Mouse (Mus musculus) C2C12 (cell line): Measurements from ENCODE around the gene Wbp2nl. TPM values are rescaled to one million over a fixed set of nuclear protein-coding genes. Genes with fewer than 3 reads are reported as not detected.

Experiments
- H3K27me3 ChIP-seq: one replicate; pipeline ENCODE4 v1.6.1; 2011; ENCODE audit not compliant: control insufficient read depth, insufficient read depth, insufficient read length
- H3K36me3 ChIP-seq: one replicate; pipeline ENCODE4 v1.6.1; 2011; ENCODE audit not compliant: control insufficient read depth, insufficient read depth
- H3K4me3 ChIP-seq: one replicate; pipeline ENCODE4 v1.5.1; 2011; ENCODE audit warnings: mild to moderate bottlenecking, control low read depth; ENCODE audit not compliant: poor library complexity, insufficient read depth, severe bottlenecking
- H3K79me2 ChIP-seq: one replicate; pipeline ENCODE4 v1.6.1; 2011; ENCODE audit not compliant: control insufficient read depth, insufficient read depth
- H3K79me3 ChIP-seq: one replicate; pipeline ENCODE4 v1.6.1; 2011; ENCODE audit warnings: low read depth, control low read depth
- H3ac ChIP-seq: one replicate; pipeline ENCODE3; 2011; ENCODE audit warnings: low read depth; ENCODE audit not compliant: control insufficient read depth, insufficient read length
- CEBPB ChIP-seq: IDR thresholded peaks from one replicate; pipeline ENCODE4 v1.6.1; 2011; ENCODE audit warnings: low read depth, mild to moderate bottlenecking, control low read depth, moderate library complexity
- CTCF ChIP-seq: IDR thresholded peaks from one replicate; pipeline ENCODE4 v1.5.1; 2011; ENCODE audit not compliant: control insufficient read depth, insufficient read depth, insufficient read length
- FOSL1 ChIP-seq: IDR thresholded peaks from one replicate; pipeline ENCODE4 v1.8.0; 2011; ENCODE audit warnings: mild to moderate bottlenecking, low read length; ENCODE audit not compliant: poor library complexity, insufficient read depth, severe bottlenecking
- MAX ChIP-seq: IDR thresholded peaks from one replicate; pipeline ENCODE4 v1.6.1; 2011; ENCODE audit warnings: mild to moderate bottlenecking, control low read depth
- MYOD1 ChIP-seq: IDR thresholded peaks from one replicate; pipeline ENCODE4 v1.6.1; 2011; ENCODE audit warnings: low read depth; ENCODE audit not compliant: control insufficient read depth, insufficient read length
- MYOG ChIP-seq: IDR thresholded peaks from one replicate; pipeline ENCODE4 v1.6.1; 2011; ENCODE audit not compliant: control insufficient read depth, insufficient read length; ENCODE audit errors: extremely low read depth
- USF1 ChIP-seq: IDR thresholded peaks from one replicate; pipeline ENCODE4 v1.6.1; 2011; ENCODE audit warnings: low read depth, mild to moderate bottlenecking, control low read depth, moderate library complexity
- polyA plus RNA-seq: library from polyadenylated mRNA; unstranded; fragments of >200 nt; fragmentation: generic; extraction: Trizol; gene quantifications from one replicate; pipeline ENCODE4 v1.2.1, GENCODE M21; 2012; ENCODE audit warnings: missing spikeins

The Wbp2nl gene
- polyA plus RNA-seq, 1 experiment = not detected

GRCm38 (mm10) chr15:82293271-82293711, 5.5 kb upstream of the Wbp2nl start:
- TF ChIP-seq CEBPB (no peak), CTCF (no peak), MYOD1 (no peak), MYOG (no peak)
- no peak overlapping the region for H3ac ChIP-seq
- no peaks in the 10 kb centered on the region for H3K79me2 ChIP-seq
- H3K79me3 ChIP-seq = no peaks in the 10 kb centered on the region
- no peaks in the 10 kb centered on the region for H3K36me3 ChIP-seq
- peaks cover 49% of the 10 kb centered on the region for H3K27me3 ChIP-seq
- no peak overlapping the region for H3K4me3 ChIP-seq

GRCm38 (mm10) chr15:82294059-82294458, 4.7 kb upstream of the Wbp2nl start:
- Histone ChIP-seq H3ac (no peak overlapping the region), H3K79me2 (no peaks in the 10 kb centered on the region), H3K36me3 (no peaks in the 10 kb centered on the region), H3K27me3 (peaks cover 55% of the 10 kb centered on the region), H3K4me3 (no peak overlapping the region), H3K79me3 (no peaks in the 10 kb centered on the region)
- TF ChIP-seq MYOG (no peak), FOSL1 (no peak), CTCF (no peak), USF1 (no peak), MAX (no peak), CEBPB (no peak), MYOD1 (no peak)

DNA sequence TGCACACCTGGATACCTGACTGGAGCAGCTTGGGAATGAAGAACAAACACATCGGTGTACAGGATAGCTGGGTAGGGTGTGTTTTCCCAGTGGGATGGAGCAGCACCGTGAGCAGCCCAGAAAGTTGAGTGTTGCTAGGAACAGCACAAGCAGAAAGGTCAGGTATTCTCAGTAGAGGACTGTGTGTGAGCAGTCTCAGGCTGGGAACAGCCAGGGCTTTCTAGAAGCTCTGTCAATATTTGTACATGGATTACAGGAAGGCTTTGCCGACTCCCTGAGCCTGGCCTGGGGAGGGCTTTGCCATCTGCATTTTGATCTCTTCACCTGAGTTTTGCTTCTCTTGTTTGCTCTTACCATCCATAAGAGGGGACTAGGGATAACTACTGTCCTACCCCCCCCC, 8.4 kb downstream of the Wbp2nl start:
- TF ChIP-seq MAX = no peak
- no peak for TF ChIP-seq CEBPB
- TF ChIP-seq MYOG = no peak
- no peak for TF ChIP-seq USF1
- TF ChIP-seq CTCF = no peak
- TF ChIP-seq FOSL1 = no peak
- TF ChIP-seq MYOD1 = no peak
- H3ac ChIP-seq = no peak overlapping the region
- no peaks in the 10 kb centered on the region for H3K79me3 ChIP-seq
- no peak overlapping the region for H3K4me3 ChIP-seq
- no peaks in the 10 kb centered on the region for H3K36me3 ChIP-seq
- H3K79me2 ChIP-seq = no peaks in the 10 kb centered on the region
- peaks cover 45% of the 10 kb centered on the region for H3K27me3 ChIP-seq

DNA sequence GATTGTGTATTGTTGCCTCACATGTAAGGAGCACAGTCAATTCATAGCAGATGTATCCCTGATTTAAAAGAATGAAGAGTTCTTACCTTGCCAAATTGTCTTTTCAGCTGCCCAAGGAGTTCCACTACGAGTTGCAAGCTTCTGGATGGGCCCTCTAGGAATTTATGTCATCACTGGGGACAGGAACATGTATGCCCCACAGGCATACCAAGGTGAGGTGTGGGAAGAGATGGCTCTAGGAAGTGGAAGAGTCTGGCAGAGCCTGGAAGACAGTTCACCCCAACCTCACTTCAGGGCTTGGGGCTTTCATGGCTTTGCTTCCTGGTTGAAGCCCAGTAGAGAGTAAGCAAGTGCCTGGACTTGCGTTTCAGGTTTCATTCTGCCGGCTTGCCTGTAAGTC, 9.7 kb downstream of the Wbp2nl start:
- H3K4me3 ChIP-seq = no peak overlapping the region
- no peaks in the 10 kb centered on the region for H3K36me3 ChIP-seq
- no peaks in the 10 kb centered on the region for H3K79me3 ChIP-seq
- no peaks in the 10 kb centered on the region for H3K79me2 ChIP-seq
- H3K27me3 ChIP-seq = peaks cover 53% of the 10 kb centered on the region
- TF ChIP-seq FOSL1 = no peak
- TF ChIP-seq MYOG = no peak
- TF ChIP-seq CEBPB = no peak
- no peak for TF ChIP-seq MYOD1
- no peak for TF ChIP-seq CTCF
- TF ChIP-seq MAX = no peak
- TF ChIP-seq USF1 = no peak
- H3ac ChIP-seq = no peak overlapping the region

DNA sequence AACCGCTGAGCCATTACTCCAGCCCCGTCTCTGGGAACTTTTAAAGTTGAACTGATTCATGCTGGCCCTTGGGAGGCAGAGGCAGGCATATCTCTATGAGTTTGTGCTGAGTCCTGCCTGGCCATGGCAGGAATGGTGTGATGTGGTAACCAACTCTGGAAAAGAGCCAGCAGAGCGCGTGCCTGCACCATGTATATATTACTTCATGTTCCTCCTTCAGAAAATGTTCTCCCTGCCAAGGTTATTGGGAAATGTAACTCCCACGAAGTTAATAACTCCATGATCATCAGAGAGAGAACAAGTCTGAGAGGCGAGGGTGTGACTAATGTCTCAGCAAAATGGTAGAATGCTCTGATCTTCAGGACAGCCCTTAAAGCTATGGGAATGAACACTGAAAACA, 19.1 kb downstream of the Wbp2nl start:
- H3K4me3 ChIP-seq = no peak overlapping the region
- H3K79me3 ChIP-seq = no peaks in the 10 kb centered on the region
- no peaks in the 10 kb centered on the region for H3K36me3 ChIP-seq
- no peak for TF ChIP-seq MYOD1
- no peak for TF ChIP-seq MAX
- TF ChIP-seq MYOG = no peak
- TF ChIP-seq CTCF = no peak
- no peak for TF ChIP-seq USF1
- TF ChIP-seq FOSL1 = no peak
- TF ChIP-seq CEBPB = no peak
- H3K79me2 ChIP-seq = no peaks in the 10 kb centered on the region
- H3ac ChIP-seq = no peak overlapping the region
- H3K27me3 ChIP-seq = peaks cover 31% of the 10 kb centered on the region

GRCm38 (mm10) chr15:82319613-82320012, 20.9 kb downstream of the Wbp2nl start:
- Histone ChIP-seq H3K27me3 (peaks cover 18% of the 10 kb centered on the region), H3ac (no peak overlapping the region), H3K36me3 (no peaks in the 10 kb centered on the region), H3K79me3 (no peaks in the 10 kb centered on the region), H3K4me3 (no peak overlapping the region), H3K79me2 (no peaks in the 10 kb centered on the region)
- TF ChIP-seq USF1 (no peak), MYOG (no peak), MYOD1 (no peak), CTCF (no peak), MAX (no peak), FOSL1 (no peak), CEBPB (no peak)
